Mouse (Mus musculus) mature B cell (primary cell): ENCODE data around the gene Map2.

Experiments
- in situ Hi-C: fragments of 300-500 bp; cut with MboI; formaldehyde crosslinking; loops from 2 replicates; pipeline ENCODE4 v1.14.3; 2019

Map2 gene

GRCm38 (mm10) chr1:66394944-66395637 is 220.0 kb downstream of the Map2 start:
- in situ Hi-C loops: no loop called here

GRCm38 (mm10) chr1:66395826-66396225 is 220.8 kb downstream of the Map2 start:
- in situ Hi-C loops: no loop called here

GRCm38 (mm10) chr1:66401902-66402301 is 226.8 kb downstream of the Map2 start:
- in situ Hi-C loops: no loop called here

- in situ Hi-C loops: no loop called here
These were observed 232.3 kb downstream of the Map2 start for GRCm38 (mm10) chr1:66407270-66407967.

- in situ Hi-C loops: no loop called here
These were observed 243.3 kb downstream of the Map2 start for GRCm38 (mm10) chr1:66418360-66418759.

- in situ Hi-C loops: no loop called here
These were observed 251.0 kb downstream of the Map2 start for GRCm38 (mm10) chr1:66426073-66426472.

GRCm38 (mm10) chr1:66430962-66431361 is 255.9 kb downstream of the Map2 start:
- in situ Hi-C loops: no loop called here

- in situ Hi-C loops: no loop called here
These were observed 256.4 kb downstream of the Map2 start for GRCm38 (mm10) chr1:66431472-66431871.

- in situ Hi-C loops: no loop called here
These were observed 263.0 kb downstream of the Map2 start for GRCm38 (mm10) chr1:66438069-66438468.

- in situ Hi-C loops: no loop called here
These were observed 267.8 kb downstream of the Map2 start for GRCm38 (mm10) chr1:66442922-66443321.

GRCm38 (mm10) chr1:66449471-66449870 is 274.4 kb downstream of the Map2 start:
- in situ Hi-C loops: no loop called here

- in situ Hi-C loops: no loop called here
These were observed 281.5 kb downstream of the Map2 start for GRCm38 (mm10) chr1:66456580-66456979.

GRCm38 (mm10) chr1:66457747-66458146 is 282.7 kb downstream of the Map2 start:
- in situ Hi-C loops: no loop called here

GRCm38 (mm10) chr1:66459394-66459793 is 284.3 kb downstream of the Map2 start:
- in situ Hi-C loops: no loop called here

GRCm38 (mm10) chr1:66460850-66461249 is 285.8 kb downstream of the Map2 start:
- in situ Hi-C loops: no loop called here

GRCm38 (mm10) chr1:66467821-66468703 is 293.0 kb downstream of the Map2 start, which contains the start of gene Unc80:
Gene Unc80, plus strand, starts transcription at chr1:66468367.
- in situ Hi-C loops: no loop called here

- in situ Hi-C loops: no loop called here
These were observed 293.6 kb downstream of the Map2 start for GRCm38 (mm10) chr1:66468704-66469020.

GRCm38 (mm10) chr1:66482751-66483150 is 307.7 kb downstream of the Map2 start:
- in situ Hi-C loops: no loop called here
